Mouse (Mus musculus) liver, postnatal 0 days (tissue): Measurements from ENCODE around the gene Rpl29.

Experiments
- CTCF ChIP-seq: sonication (generic); IDR thresholded peaks from 2 replicates; pipeline ENCODE4 v1.5.1; 2016; ENCODE audit warnings: antibody characterized with exemption, low read depth
- EP300 ChIP-seq: IDR thresholded peaks from 2 replicates; pipeline ENCODE4 v1.6.1; 2016; ENCODE audit warnings: antibody characterized with exemption, low read depth, mild to moderate bottlenecking

DNA sequence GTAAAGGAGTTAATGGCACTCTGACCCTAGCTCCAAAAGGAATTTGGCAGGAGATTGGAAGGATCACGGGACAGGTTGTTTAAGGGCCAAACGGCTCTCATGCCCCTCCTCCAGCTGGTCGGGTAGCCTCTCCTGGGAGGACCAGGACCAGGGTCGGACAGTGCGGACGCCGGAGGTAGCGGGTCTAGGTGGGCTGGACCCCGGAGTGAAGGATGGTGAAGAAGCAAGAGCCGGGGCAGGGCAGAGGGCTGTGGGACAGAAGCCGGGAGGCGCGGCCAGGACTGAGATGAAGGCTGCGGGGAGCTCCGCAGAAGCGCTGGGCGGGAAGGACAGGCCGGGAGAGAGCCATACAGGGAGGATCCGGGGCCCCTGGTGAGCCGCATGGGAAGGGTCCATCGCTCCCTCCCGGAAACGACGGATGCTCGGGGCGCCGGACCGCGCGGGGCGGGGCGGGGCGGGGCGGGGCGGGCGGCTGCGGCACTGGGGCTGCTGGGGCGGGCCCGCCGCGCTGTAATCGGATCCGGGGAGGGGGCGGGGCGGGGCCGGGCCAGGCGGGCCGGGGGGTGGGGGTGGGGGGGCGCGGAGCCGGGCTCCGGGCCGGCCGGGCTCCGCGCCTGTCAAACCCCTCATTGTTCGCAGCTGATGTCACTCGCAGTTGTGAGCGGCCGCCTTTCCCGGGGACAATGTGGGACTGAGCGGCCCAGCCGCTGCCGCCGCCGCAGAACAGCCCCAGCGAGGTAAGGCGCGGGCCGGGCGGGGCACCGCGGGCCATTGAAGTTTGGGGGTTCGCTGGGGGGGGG, 24.2 kb downstream of the Rpl29 start, which contains the start of gene Pcbp4:
- no peak for TF ChIP-seq EP300
- no peak for TF ChIP-seq CTCF
